Mouse (Mus musculus): ENCODE measurements around the gene Pfkfb3.

- TF ChIP-seq CTCF (IDR thresholded peaks at IDR 0.05; ENCODE audit: low read depth) (peak; percentile 84), EP300 (IDR thresholded peaks at IDR 0.05; ENCODE audit: low read depth) (no peak)
Measured at GRCm38 (mm10) chr2:11501301-11502254, 52.3 kb downstream of the Pfkfb3 start.

Data from liver, embryonic 14.5 days (tissue).